Mouse (Mus musculus): ENCODE results near the gene Hykk. TPM values are rescaled to one million over a fixed set of nuclear protein-coding genes. Genes with fewer than 3 reads are reported as not detected.

Gene Hykk
- total and polyA plus RNA-seq, 3 experiments, result not detected

GRCm38 (mm10) chr9:54963669-54964068 is 46.6 kb downstream of the Hykk start:
- Histone ChIP-seq H3K4me3 (ENCODE audit: control insufficient read depth in 1 of 2, insufficient read depth in 1 of 2, low read depth in 2 of 2, low read length in 2 of 2) (no peak overlapping the region), H3K4me1 (ENCODE audit: control insufficient read depth in 1 of 2, insufficient read depth in 2 of 2, low read length in 2 of 2) (no peaks in the 10 kb centered on the region; a peak in 1 of 4 replicates), H3K27me3 (ENCODE audit: control insufficient read depth in 1 of 2, insufficient read depth in 2 of 2, low read length in 2 of 2) (no peaks in the 10 kb centered on the region), H3K9ac (ENCODE audit: control insufficient read depth, low read depth, low read length, poor library complexity, severe bottlenecking) (no peak overlapping the region), H3K27ac (ENCODE audit: control insufficient read depth, low read depth, low read length) (no peak overlapping the region), H3K36me3 (ENCODE audit: control insufficient read depth in 1 of 2, insufficient read depth in 2 of 2, low read length in 2 of 2) (peaks cover 0 to 3% of the 10 kb centered on the region in 2 experiments; a peak in 1 of 4 replicates), H3K9me3 (replicated peaks; ENCODE audit: insufficient read depth, low read length) (no peaks in the 10 kb centered on the region), H3K79me2 (ENCODE audit: control insufficient read depth, insufficient read depth, low read length, poor library complexity) (no peaks in the 10 kb centered on the region)
- no peak for DNase-seq (ENCODE audit: low read depth, low spot score)
- TF ChIP-seq MYB (IDR thresholded peaks at IDR 0.05; ENCODE audit: low read depth, low read length), result no peak
- no peak for TF ChIP-seq BHLHE40 (IDR thresholded peaks at IDR 0.05; ENCODE audit: borderline replicate concordance, low read depth, low read length)
- TF ChIP-seq RCOR1 (IDR thresholded peaks at IDR 0.05; ENCODE audit: low read depth, low read length), result no peak
- no peak for TF ChIP-seq POLR2A (IDR thresholded peaks at IDR 0.05; ENCODE audit: control insufficient read depth in 1 of 2, insufficient read depth in 1 of 2, low read depth in 1 of 2, low read length in 2 of 2, poor library complexity in 1 of 2)
- TF ChIP-seq HCFC1 (IDR thresholded peaks at IDR 0.05; ENCODE audit: low read depth, low read length), result no peak

- H3K9ac ChIP-seq (ENCODE audit: control insufficient read depth, low read depth, low read length, poor library complexity, severe bottlenecking), result no peak overlapping the region
- H3K36me3 ChIP-seq (ENCODE audit: control insufficient read depth in 1 of 2, insufficient read depth in 2 of 2, low read length in 2 of 2), result peaks cover 0 to 12% of the 10 kb centered on the region in 2 experiments; a peak in 2 of 4 replicates
- no peak for TF ChIP-seq CHD2 (IDR thresholded peaks at IDR 0.05; ENCODE audit: low read length)
- TF ChIP-seq RCOR1 (IDR thresholded peaks at IDR 0.05; ENCODE audit: low read depth, low read length), result no peak
- TF ChIP-seq SIN3A (IDR thresholded peaks at IDR 0.05; ENCODE audit: low read length), result no peak
- peak; percentile 23; the same call in 1 of the 2 replicates for TF ChIP-seq TAL1 (IDR thresholded peaks at IDR 0.05; ENCODE audit: low read length)
- no peak for TF ChIP-seq MYB (IDR thresholded peaks at IDR 0.05; ENCODE audit: low read depth, low read length)
- TF ChIP-seq NELFE (IDR thresholded peaks at IDR 0.05; ENCODE audit: low read depth, low read length), result no peak
- TF ChIP-seq NRF1 (IDR thresholded peaks at IDR 0.05; ENCODE audit: insufficient read depth, low read depth, low read length, poor library complexity, severe bottlenecking), result no peak
- TF ChIP-seq HCFC1 (IDR thresholded peaks at IDR 0.05; ENCODE audit: low read depth, low read length), result no peak
- no peak for TF ChIP-seq CTCF (IDR thresholded peaks at IDR 0.05 in 2 of 3, conservative IDR thresholded peaks at IDR 0.05 in 1 of 3; ENCODE audit: control insufficient read depth in 1 of 3, insufficient read depth in 1 of 3, low read depth in 2 of 3, low read length in 3 of 3, poor library complexity in 1 of 3, severe bottlenecking in 1 of 3)
- 0 out of 2 replicates have a peak, but pooled peaks have one; percentile 27 for TF ChIP-seq MAX (IDR thresholded peaks at IDR 0.05; ENCODE audit: low read length)
- TF ChIP-seq USF1 (IDR thresholded peaks at IDR 0.05; ENCODE audit: low read depth, low read length), result no peak
- no peak for TF ChIP-seq JUND (IDR thresholded peaks at IDR 0.05; ENCODE audit: low read depth, low read length)
- TF ChIP-seq USF2 (IDR thresholded peaks at IDR 0.05; ENCODE audit: borderline replicate concordance in 1 of 2, insufficient read depth in 1 of 2, low read depth in 1 of 2, low read length in 2 of 2), result no peak
- no peak for TF ChIP-seq ZC3H11A (IDR thresholded peaks at IDR 0.05; ENCODE audit: low read depth, low read length)
- TF ChIP-seq MYC (IDR thresholded peaks at IDR 0.05; ENCODE audit: low read depth, low read length), result peak; percentile 59; the same call in 1 of the 2 replicates
- peak; percentile 82 to 84 for TF ChIP-seq EP300 (IDR thresholded peaks at IDR 0.05; ENCODE audit: low read depth in 1 of 2, low read length in 2 of 2)
- peak; percentile 87 for TF ChIP-seq GATA1 (IDR thresholded peaks at IDR 0.05; ENCODE audit: low read depth, low read length)
- peak; percentile 23; the same call in 1 of the 2 replicates for TF ChIP-seq ELF1 (IDR thresholded peaks at IDR 0.05; ENCODE audit: low read depth, low read length)
- TF ChIP-seq UBTF (IDR thresholded peaks at IDR 0.05; ENCODE audit: borderline replicate concordance, insufficient read depth, low read depth, low read length), result no peak
- TF ChIP-seq TCF12 (IDR thresholded peaks at IDR 0.05; ENCODE audit: low read depth, low read length), result peak; percentile 81
- TF ChIP-seq E2F4 (IDR thresholded peaks at IDR 0.05; ENCODE audit: borderline replicate concordance, low read depth, low read length), result no peak
- no peak for TF ChIP-seq MXI1 (IDR thresholded peaks at IDR 0.05; ENCODE audit: low read depth, low read length)
- peak; percentile 49; the same call in 1 of the 2 replicates for TF ChIP-seq ETS1 (IDR thresholded peaks at IDR 0.05; ENCODE audit: low read depth, low read length)
- no peak for TF ChIP-seq POLR2A (IDR thresholded peaks at IDR 0.05; ENCODE audit: control insufficient read depth in 1 of 2, insufficient read depth in 1 of 2, low read depth in 1 of 2, low read length in 2 of 2, poor library complexity in 1 of 2)
- no peak for TF ChIP-seq POLR2AphosphoS5 (IDR thresholded peaks at IDR 0.05; ENCODE audit: borderline replicate concordance, low read depth, low read length)
- no peak for TF ChIP-seq ZNF384 (IDR thresholded peaks at IDR 0.05; ENCODE audit: low read depth, low read length)
- TF ChIP-seq POLR2AphosphoS2 (IDR thresholded peaks at IDR 0.05; ENCODE audit: low read length), result no peak
- no peak for TF ChIP-seq CHD1 (IDR thresholded peaks at IDR 0.05; ENCODE audit: low read depth, low read length)
- no peak for TF ChIP-seq TBP (IDR thresholded peaks at IDR 0.05; ENCODE audit: low read depth, low read length)
Observed at GRCm38 (mm10) chr9:54969972-54970637, 53.0 kb downstream of the Hykk start.

More at GRCm38 (mm10) chr9:54969972-54970637, 53.0 kb downstream of the Hykk start:
- Histone ChIP-seq H3K9me3 (replicated peaks; ENCODE audit: insufficient read depth, low read length) (no peaks in the 10 kb centered on the region), H3K27me3 (ENCODE audit: control insufficient read depth in 1 of 2, insufficient read depth in 2 of 2, low read length in 2 of 2) (no peaks in the 10 kb centered on the region), H3K27ac (ENCODE audit: control insufficient read depth, low read depth, low read length) (peak overlapping the region; percentile 58), H3K4me3 (ENCODE audit: control insufficient read depth in 1 of 2, insufficient read depth in 1 of 2, low read depth in 2 of 2, low read length in 2 of 2) (no peak overlapping the region), H3K79me2 (ENCODE audit: control insufficient read depth, insufficient read depth, low read length, poor library complexity) (no peaks in the 10 kb centered on the region), H3K4me1 (ENCODE audit: control insufficient read depth in 1 of 2, insufficient read depth in 2 of 2, low read length in 2 of 2) (peaks cover 0 to 3% of the 10 kb centered on the region in 2 experiments; a peak in 2 of 4 replicates)
- DNase-seq (ENCODE audit: low read depth, low spot score), result peak; percentile 50
